Mouse (Mus musculus) right cerebral cortex, postnatal 25 days (tissue): Measurements from ENCODE around the gene Ppp1r16b.

Experiments
- DNase-seq: peaks from one replicate; pipeline ENCODE4 v3.0.0; 2022

Gene Ppp1r16b

GRCm38 (mm10) chr2:158669199-158670195 lies 4.3 kb downstream of the Ppp1r16b start:
- no peak for DNase-seq

- DNase-seq: no peak
Observed at GRCm38 (mm10) chr2:158670571-158670970, 5.4 kb downstream of the Ppp1r16b start.

GRCm38 (mm10) chr2:158672829-158673228 lies 7.6 kb downstream of the Ppp1r16b start:
- DNase-seq: no peak

GRCm38 (mm10) chr2:158673493-158673892 lies 8.3 kb downstream of the Ppp1r16b start:
- no peak for DNase-seq

- DNase-seq: no peak
Observed at GRCm38 (mm10) chr2:158674131-158674530, 8.9 kb downstream of the Ppp1r16b start.

- DNase-seq: no peak
Observed at GRCm38 (mm10) chr2:158674759-158675158, 9.6 kb downstream of the Ppp1r16b start.

GRCm38 (mm10) chr2:158675161-158675560 lies 10.0 kb downstream of the Ppp1r16b start:
- no peak for DNase-seq

GRCm38 (mm10) chr2:158675907-158676533 lies 10.8 kb downstream of the Ppp1r16b start:
- no peak for DNase-seq

GRCm38 (mm10) chr2:158677946-158678345 lies 12.7 kb downstream of the Ppp1r16b start:
- no peak for DNase-seq

GRCm38 (mm10) chr2:158679091-158679490 lies 13.9 kb downstream of the Ppp1r16b start:
- no peak for DNase-seq

GRCm38 (mm10) chr2:158680357-158680889 lies 15.2 kb downstream of the Ppp1r16b start:
- no peak for DNase-seq

- no peak for DNase-seq
Observed at GRCm38 (mm10) chr2:158681714-158682113, 16.5 kb downstream of the Ppp1r16b start.

GRCm38 (mm10) chr2:158682344-158683037 lies 17.3 kb downstream of the Ppp1r16b start:
- DNase-seq: no peak

GRCm38 (mm10) chr2:158683038-158683413 lies 17.8 kb downstream of the Ppp1r16b start:
- no peak for DNase-seq

GRCm38 (mm10) chr2:158684247-158684843 lies 19.1 kb downstream of the Ppp1r16b start:
- no peak for DNase-seq

GRCm38 (mm10) chr2:158684910-158685309 lies 19.7 kb downstream of the Ppp1r16b start:
- DNase-seq: no peak

GRCm38 (mm10) chr2:158686394-158686793 lies 21.2 kb downstream of the Ppp1r16b start:
- DNase-seq: no peak

GRCm38 (mm10) chr2:158687804-158688241 lies 22.6 kb downstream of the Ppp1r16b start:
- DNase-seq: peak; percentile 76

GRCm38 (mm10) chr2:158689060-158689459 lies 23.9 kb downstream of the Ppp1r16b start:
- no peak for DNase-seq

GRCm38 (mm10) chr2:158689640-158690039 lies 24.4 kb downstream of the Ppp1r16b start:
- no peak for DNase-seq

- DNase-seq: no peak
Observed at GRCm38 (mm10) chr2:158690116-158690515, 24.9 kb downstream of the Ppp1r16b start.

GRCm38 (mm10) chr2:158692191-158692590 lies 27.0 kb downstream of the Ppp1r16b start:
- no peak for DNase-seq

GRCm38 (mm10) chr2:158695811-158696210 lies 30.6 kb downstream of the Ppp1r16b start:
- no peak for DNase-seq
